Mouse (Mus musculus): Measurements from ENCODE around the gene Thrsp. TPM values are rescaled to one million over a fixed set of nuclear protein-coding genes. Genes with fewer than 3 reads are reported as not detected.
A peak's percentile ranks its signal among the peaks of the same experiment; 100 is the strongest.
"Not testable (repeated sequence)": the region's sequence is repeated elsewhere in the genome, so short reads cannot be mapped to it uniquely, and the experiment has no call there.

The Thrsp gene
- under 1 TPM in 1 of 2 experiments, not detected in 1; 0.84 TPM for polyA plus RNA-seq (2017; shearing (Covaris generic))

DNA sequence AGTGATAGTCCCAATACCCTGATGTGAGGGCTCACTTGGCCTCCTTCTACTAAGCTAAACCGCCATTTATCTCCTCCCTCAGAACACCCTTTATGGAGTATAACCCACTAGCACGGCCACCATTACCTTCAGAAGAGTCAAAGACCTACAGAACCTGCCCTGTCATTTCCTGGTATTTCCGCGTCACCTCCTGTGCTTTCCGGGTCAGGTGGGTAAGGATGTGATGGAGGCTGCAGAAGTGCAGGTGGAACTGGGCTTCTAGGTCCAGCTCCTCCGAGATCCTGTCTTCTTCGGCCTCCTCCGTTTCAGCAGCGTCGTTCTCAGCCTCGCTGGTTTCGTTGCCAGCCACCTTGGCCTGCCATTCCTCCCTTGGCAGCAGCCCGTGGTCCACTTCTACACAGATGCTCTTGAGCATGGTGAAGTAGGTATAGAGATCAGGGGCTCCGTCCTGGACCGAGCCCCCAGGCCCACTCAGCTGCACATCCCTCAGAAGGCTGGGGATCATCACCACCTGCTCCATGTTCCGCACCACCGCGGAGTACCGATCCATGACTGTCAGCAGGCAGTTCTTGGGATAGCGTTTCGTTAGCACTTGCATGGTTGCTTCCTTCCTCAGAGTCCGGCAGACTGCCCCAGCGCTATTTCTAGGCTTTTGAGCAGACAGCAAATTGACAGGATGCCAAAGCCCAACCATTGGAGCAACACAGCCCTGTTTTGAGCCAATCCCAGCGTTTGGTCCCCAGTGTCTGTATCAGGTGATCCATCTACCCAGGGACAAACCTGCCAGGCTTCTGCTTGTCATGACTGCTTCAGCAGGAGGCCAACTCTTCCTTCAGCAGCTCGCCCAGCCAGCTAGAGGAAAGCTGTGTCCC lies at the start of gene Thrsp:
Gene Thrsp (minus strand): TSS at position 825 of the 872 bp plus-strand sequence.
- no peak for ATAC-seq

DNA sequence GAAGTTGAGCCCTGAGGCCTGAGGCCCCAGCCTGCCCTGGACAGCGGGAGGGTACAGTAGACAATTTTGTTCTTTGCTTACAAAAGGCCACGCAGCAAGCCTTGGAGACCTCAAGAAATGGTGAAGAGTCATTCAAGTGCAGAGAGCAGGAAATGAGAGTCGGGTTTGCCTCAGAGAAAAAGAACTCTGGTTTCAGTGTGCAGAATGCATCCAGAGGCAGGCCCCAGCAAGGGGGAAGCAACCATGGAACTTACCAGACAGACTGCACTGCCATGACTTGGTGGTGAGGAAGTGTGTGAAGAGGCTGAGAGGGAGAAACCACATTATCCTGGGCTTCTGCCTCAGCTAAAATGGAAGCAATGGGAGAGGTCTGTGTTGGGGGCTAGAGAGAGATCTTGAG lies 38.0 kb upstream of the Thrsp start:
- no peak for ATAC-seq

DNA sequence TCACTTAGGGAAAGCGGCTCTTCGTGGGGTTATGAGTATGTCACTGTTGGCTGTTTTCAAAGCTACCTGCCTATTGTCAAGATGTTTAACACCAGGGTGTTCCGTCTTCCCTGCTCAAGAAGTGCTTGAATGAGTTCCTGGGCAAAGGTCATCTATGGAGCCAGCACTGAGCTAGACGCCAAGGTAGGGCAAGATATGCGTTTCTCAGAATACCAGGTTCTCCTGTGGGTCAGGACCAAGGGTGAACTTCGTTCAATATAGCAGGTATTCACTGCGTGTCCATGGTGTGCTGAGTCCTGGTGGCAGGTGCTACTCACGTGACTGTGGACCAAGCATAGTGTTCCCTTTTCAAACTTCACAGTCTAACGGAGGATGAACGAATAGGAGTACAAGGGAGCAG lies 37.3 kb upstream of the Thrsp start:
- no peak for ATAC-seq

DNA sequence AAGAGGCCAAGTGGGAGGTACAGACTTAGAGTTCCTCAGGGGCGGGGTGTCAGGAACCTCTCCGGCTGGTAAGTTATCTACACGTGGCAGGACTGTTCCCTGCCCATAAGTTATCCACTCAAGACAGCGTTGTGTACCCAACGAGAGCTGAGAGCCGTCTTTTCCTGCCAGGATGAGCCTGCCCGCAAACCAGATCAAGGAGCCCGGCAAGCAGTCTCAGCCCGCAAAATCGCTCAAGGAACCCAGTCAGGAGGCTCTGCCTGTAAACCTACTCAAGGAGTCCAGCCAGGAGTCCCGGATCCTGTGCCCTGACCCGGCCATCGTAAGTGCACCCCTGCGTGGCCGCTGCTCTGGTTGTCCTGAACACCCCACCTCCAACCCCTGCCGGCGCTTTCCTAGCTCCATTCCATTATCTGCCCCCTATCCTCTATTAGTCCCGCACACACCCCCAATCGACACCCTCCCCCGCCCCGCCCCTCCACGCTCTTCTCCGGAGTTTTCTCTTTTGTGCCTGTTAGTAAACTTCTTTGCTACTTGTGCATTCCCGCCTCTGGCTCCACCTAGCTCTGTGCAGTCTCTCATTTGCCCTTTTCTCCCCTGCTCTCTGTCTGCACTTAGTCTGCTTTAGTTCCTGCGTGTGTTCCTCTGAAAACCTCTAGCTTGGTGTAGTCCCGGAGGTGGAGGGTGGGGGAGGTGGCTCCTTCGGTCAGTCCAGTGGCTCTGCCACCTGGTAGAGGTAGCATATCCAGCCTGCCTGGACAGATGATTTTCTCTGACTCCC lies 35.8 kb upstream of the Thrsp start:
- ATAC-seq = peak; percentile 51

DNA sequence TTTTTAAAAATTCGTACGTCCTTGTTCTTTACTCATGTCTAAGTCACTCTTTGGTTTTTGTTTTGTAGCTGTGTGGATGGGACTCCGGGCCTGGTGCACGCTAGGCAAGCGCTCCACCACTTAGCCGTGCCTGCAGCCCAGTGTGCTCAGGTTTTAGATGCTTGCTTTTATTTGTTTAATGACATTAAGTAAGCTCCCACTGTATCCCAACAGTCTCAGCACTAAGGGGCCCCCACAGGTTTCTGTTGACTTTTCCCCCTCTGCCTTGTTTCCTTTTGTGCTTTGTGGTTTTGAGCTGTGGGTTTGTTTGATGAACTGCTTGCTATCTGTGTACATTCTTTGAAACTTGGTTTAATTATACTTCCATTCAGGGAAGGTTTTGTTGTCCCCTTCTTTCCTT lies 34.7 kb upstream of the Thrsp start:
- peak; percentile 26 for ATAC-seq

DNA sequence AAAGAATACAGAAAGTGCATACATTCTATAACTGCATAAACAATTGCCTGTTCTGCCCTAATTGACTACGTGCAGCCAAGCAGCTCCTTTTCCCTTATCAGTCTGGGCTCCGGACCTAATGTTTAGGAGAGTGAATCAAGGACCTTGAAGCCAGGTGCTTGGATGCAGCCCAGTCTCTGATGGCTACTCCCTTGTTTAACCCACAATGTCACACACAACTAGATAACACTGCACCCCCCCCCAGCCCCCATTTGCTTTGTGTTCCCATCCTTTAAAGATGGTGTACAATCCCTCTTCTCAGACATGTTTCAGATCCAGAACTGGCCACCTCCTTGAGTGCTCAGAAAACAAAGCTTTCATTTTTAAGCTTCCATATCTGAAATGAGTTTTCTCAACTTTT lies 33.5 kb upstream of the Thrsp start, which contains the start of gene Kctd14:
Gene Kctd14 (plus strand): TSS at position 301 of the 400 bp plus-strand sequence.
- ATAC-seq = not testable (repeated sequence)

DNA sequence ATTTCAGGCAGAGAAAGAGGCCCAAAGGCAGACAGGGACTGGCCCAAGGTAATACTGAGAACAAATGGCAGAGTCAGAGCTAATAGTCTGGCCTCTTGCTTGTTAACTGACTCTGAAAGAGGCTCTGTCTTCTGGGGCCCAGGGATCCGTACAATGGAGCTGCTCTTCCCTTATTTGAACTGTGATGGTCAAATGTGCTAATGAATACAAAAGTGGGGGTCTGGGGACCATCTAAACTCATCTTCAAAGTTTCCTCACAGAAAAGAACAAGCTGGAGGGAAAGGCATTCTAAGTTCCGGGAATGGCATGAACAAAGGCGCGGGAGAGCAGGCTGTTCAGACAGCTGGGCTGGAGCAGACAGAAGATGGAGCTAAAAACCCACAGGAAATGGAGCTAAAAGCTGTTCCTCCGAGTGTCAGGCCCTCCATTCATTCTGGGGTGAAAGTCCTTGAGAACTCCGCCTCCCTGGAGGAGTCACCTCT lies 29.6 kb upstream of the Thrsp start:
- ATAC-seq = no peak

DNA sequence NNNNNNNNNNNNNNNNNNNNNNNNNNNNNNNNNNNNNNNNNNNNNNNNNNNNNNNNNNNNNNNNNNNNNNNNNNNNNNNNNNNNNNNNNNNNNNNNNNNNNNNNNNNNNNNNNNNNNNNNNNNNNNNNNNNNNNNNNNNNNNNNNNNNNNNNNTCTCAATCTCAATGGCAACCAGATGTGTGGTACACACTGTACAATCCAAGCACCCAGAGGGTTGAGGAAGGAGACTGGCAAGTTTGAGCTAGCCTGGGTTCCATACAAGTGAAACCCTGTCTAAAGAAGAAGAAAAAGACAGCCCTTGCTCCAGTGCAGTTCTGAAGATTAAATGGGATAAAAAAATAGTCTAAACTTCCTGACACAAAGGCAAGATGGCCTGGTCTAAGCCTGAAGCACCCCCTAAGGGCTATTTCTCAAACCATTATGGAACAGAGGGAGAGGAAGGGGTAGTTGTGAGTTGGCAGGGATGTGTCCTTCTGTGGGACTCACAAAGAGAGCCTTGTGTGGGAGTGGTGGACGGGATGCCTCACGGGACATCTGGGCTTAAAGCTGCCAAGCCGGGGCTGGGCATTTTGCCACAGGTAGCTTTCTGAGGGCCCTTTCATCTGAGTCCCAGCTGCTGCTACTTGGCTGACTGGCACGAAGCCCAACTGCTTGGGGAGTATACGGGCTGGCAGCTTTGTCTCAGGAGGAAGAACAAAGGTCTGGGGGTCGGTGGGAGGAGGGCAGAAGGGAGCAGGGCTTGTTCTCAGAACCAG lies 28.8 kb upstream of the Thrsp start:
- no peak for ATAC-seq

DNA sequence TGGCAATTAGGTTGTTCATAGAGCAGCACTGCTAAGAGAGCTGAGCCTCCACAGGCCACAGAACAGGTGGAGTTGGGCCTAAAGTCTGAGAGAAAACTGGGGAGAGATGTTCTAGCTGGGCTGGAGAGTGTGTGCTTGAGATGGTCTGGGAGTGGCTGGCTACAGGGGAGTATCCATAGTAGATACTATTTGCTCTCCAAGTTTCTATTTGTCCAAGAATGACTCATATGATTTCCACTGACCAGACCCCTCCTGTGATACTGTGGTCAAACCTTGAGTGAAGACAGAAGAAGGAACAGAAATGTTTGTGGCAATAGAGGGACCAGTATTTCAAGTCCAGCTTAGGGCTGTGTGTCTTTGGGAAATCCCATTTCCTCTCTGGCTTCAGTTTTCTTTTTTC lies 21.5 kb upstream of the Thrsp start:
- ATAC-seq = no peak

DNA sequence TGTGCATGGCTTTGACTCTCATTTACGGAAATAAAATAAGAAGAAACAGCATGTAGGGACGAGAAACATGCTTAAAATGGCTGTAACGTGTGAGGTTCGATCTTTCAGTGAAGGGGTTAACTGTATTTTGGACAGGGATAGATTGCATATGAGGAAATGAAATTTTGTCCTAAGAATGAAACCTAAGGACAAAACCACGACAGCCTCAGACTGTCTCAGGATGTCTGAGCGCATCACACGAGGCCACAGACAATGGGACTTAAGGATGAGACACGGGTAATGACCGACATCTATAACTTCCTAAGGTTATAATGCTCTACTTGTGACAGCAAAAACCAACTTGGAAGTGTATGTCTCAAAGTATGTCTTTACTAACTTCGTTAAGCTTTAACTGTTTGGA lies 17.0 kb upstream of the Thrsp start:
- ATAC-seq = no peak

DNA sequence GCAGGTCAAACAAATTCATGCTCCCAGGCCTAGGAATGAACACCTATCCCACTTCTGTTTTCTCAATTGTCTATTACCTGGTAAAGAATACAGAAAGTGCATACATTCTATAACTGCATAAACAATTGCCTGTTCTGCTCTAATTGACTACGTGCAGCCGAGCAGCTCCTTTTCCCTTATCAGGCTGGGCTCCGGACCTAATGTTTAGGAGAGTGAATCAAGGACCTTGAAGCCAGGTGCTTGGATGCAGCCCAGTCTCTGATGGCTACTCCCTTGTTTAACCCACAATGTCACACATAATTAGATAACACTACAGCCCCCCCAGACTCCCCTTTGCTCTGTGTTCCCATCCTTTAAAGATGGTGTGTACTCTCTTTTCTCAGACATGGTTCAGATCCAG lies 16.0 kb upstream of the Thrsp start:
- ATAC-seq = not testable (repeated sequence)

DNA sequence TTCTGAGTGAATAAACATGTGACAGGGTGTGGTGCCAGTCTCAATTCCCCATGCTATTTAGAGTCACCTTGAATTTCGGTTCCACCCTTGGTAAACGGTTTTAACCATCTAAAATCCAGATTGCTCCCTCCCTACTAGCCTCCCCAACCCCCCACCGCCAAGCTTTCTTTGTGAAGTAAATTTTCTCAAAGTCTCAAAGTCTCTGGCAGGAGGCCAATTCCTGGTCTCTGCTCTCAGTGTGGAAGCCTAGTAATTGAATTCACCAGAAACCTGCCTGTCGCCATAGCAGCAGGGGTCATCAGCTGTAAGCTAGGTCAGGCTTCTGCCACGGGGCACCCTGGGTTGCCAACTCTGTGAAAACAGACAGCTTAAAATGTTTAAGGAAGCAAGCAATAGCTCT lies 12.2 kb upstream of the Thrsp start:
- no peak for ATAC-seq

DNA sequence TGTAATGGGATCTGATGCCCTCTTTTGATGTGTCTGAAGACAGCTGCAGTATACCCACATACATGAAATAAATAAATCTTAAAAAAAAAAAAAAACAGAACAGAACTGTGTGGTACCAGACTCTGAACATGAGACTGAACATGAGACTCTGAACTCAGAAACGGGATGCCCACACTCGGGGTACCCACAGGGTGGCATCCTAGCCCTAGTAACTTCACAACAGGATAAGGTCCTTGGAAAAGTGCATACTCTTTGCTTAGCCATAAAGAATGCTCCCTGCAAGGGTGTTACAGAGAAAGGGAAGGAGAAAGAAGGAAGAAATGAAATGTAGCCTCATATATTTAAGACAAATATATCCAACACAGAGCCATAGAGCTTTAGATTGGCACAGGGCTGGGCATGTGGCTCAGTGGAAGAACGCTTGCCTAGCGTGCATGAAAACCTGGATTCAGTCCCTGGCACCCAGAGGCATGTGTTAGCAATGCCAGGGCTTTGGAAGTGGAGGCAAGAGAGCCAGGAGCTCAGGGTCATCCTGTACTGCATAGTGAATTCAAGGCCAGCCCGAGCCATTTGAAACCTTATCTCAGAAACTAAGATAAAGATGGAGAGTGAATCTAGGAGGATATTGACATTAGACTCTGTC lies 10.4 kb upstream of the Thrsp start:
- no peak for ATAC-seq

DNA sequence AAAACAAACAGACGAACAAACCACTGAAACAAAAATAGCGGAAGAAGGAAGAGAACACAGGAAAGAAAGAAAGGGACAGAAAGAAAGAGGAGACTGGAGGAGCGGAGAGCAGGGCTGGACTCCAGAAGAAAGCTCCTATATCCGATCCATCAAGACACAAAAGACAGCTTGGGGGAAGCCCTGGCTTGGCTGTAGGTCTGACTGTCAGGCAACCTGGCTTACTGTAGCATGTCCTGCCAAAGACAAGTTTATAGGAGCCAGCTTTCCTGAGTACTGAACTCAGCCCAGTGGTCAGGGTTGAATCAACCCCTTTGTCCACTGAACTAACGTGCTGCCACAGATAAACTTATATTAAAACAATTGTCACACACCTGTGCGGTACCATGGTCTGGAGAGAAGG lies 9.8 kb upstream of the Thrsp start:
- ATAC-seq = no peak

DNA sequence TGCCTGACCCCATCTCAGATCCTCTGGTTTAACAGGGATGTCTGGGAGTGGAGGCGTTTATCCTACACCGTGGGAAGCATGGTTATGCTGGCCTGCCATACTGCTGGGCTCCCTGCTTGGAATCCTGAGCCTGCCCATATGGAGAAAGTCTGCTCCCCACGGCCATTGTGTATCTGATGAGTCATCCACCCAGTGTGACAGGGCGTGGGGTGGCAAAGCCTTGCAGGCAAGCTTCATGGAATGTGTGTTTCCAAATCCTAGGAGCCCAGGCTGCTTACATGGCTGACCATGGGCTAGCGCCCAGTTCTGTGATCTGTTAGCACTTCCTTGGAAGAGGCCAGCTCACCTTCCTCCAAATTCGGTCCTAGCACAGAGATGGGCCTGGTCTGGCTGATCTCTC lies 9.0 kb upstream of the Thrsp start:
- no peak for ATAC-seq

DNA sequence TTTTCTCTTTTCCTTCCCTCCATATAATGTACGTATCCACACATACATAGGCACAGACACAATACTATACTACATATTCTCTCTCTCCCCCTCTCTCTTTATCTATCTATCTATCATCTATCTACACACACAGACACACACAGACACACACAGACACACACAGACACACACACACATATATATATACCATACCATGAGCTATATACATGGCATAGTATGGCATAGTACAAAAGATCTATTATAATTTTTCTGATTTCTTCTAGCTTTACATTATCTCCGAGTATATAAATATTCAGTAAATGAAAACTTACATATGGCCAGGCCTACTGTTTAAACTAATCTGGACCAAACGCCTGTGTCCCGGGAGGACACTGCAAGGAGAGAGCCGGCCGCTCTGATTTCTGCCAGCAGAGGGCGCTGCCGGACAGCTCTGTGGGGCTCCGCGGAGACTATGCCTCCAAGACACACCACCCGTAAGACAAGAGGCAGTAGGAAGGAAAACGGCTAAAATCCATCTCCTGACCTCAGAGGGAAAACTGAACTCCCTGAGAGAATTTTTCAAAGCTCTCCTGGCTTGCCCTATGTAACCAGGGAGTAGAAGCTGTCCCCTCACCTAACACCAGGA lies 7.2 kb upstream of the Thrsp start:
- peak; percentile 87 for ATAC-seq

DNA sequence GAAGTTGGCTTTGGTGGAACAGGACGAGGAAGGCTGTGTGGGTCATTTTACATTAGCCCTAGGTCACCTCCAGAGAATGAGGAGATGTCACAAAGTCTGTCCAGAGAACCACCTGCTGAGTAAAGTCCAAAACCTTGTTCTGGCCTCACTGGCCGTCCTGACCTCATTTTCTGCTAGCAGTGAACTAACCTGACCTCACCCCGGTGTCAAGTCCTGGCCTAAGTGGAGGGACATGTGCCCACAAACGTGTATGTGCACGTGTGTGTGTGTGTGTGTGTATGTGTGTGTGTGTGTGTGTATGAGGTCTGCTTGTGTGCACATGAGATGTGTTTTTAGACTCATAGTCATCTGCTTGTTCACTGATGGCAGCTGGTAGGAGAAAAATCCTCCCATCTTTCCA lies 6.2 kb upstream of the Thrsp start:
- ATAC-seq = no peak

DNA sequence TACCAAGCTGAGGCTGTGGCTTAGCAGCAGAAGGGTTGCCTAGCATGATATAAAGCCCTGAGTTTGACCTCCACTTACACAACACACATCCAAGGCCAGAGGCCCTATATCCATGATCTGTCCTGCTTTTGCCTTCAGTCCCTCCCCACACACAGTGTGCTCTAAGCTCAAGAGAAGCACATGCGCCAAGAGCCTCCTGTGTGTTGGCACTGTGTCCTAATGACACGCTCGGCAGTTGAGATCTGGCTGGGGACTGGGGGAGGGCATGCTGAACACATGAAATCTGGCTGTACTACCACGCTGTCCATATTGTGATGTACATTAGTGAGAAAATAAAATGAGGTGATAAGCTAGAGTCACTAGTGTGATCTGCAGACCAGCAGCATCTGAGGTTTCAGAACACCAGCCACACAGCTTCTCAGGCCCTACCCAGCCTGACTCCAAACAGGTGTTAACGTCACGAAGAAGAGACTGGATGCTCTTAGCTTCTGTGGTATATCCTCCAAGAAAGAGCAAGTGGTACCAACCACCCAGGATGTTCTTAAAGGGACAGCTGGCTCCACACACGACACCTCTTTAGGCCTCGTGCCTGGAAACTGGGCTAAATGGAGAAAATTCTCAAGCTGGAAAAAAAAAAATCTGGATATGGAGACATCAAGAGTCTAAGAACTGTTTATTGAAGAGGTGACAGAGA lies 3.6 kb upstream of the Thrsp start:
- no peak for ATAC-seq

DNA sequence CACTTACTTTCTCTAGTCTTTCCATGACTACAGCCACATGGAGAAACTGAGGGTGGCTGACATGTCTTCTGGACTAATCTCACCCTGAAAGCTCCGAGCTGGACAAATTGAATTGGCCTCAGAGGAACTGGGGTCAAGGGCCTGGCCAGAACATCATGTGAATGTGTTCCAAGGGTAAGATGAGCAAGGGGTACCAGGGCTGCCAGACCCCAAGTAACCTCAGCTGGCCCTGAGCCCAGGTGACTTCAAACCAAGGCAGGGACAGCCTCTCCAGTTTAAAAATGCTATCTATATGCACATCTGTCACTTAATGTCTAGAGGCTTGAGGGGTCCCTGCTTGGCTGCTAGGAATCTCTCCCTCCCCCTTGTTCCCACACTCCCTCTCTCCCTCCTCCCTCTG lies 2.9 kb upstream of the Thrsp start:
- ATAC-seq = no peak

DNA sequence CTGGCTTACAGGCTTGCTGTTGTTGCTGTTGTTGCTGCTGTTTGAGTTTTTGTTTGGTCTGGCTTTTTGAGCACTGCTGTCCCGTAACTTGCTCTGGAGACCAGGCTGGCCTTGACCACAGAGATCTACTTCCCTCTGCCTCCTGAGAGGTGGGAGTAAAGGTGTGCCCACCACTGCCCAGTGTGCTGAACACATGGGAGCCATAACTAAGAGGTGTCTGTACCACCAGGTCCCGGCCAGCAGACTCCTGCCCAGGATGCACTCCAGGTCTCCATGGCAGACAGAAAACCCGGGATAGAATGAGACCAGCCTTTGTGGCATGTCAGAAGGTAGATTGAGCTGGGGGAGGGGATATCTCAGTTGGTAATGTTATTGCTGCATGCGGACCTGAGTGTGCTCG lies 1.6 kb upstream of the Thrsp start:
- ATAC-seq = no peak

DNA sequence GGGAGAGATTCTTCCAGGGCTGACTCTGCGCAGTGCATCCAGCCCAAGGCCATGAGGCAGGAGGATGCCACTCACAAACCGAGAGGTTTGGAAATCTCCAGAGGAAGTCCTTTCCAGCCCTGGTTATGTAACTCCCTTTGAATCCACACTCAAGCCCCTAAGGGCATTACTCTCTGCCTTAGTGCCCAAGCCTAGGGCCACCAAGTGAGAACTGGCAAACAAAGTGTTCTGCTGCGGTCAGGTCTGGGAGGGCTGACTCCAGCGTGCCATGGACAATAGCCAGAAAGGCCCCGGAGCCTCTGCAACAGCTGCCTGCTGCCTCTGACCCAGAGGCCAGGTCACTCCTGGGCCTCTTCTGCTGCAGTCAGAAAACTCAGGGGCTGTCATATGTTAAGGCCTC lies 1.2 kb upstream of the Thrsp start:
- ATAC-seq = no peak
